ENCODE assay signal across 8 mouse cellular contexts in the genomic region with DNA sequence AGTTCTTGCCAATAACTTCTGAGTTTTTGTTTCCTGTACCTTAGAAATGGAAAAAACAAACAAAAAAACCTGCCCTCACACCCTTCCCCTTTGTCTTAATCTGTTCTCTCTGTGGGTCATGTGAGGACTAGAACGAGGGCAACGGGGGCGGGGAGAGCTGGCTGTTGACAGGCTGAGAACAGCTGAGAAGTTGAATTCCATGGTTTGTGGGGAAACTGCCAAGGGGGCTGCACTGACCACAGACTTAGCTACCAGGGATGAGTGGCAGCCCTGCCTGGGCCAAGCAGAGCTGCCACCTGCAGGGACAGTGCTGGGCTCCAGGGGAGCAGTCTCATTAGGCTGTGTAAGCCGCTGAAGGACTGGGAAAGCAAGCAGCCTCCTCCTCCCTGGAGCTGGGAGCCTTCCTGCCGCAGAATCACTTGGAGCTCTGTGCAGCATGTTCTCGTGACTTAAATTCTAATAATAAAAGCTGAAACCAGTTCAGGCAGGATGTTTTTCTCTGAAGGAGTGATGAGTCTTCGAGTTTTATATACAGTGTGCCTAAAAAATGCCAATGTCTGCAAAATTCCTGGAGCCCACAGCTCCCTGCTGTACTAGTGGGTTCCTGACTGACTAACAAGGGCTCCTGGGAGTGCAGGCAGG.
DNase-seq lines count a peak whose midpoint lies in the region; ATAC-seq lines count a peak whose summit lies in the region.

No protein-coding gene starts in this region.

- ATAC-seq in common myeloid progenitor, adult 5-6 weeks (replicated peaks; ENCODE audit: low read depth, poor library complexity, severe bottlenecking) = peak; percentile 94
- ATAC-seq in inflammation-experienced regulatory T-cells, adult 6 months = peak; percentile 54
- ATAC-seq in monocyte, adult 5-6 weeks (replicated peaks; ENCODE audit: insufficient number of reproducible peaks, low FRiP score, low TSS enrichment, poor library complexity, severe bottlenecking) = no peak

- intact Hi-C loops in gastrocnemius, postnatal 36 days (cut with DNase I) = no loop called here

- DNase-seq in adipocyte (ENCODE audit: low spot score) = peak; percentile 92
- DNase-seq in gastrocnemius, postnatal 36 days = peak; percentile 63 to 73
- DNase-seq in left cerebral cortex, adult 8-10 months (ENCODE audit: low spot score in 2 of 2) = peak; percentile 53 to 81
- DNase-seq in lung, postnatal 36 days = peak; percentile 84
- peak; percentile 69 for DNase-seq in right cerebral cortex, postnatal 14 days
